Mouse (Mus musculus) CH12.LX (cell line): ENCODE measurements at regions not wholly inside any gene's neighbourhood (a gene's known extent, or its start where the extent isn't known, plus 50 kb on each side); places are given as distances from the start of the nearest gene placed in this dataset.

Experiments used
- DNase-seq: peaks from one replicate; pipeline ENCODE4 v3.0.0-alpha.2; 2013; ENCODE audit errors: extremely low read depth
- H3K27ac ChIP-seq: 2 replicates; pipeline ENCODE4 v1.5.1; 2012; ENCODE audit warnings: low read depth, mild to moderate bottlenecking, control low read depth, moderate library complexity; ENCODE audit not compliant: insufficient read depth
- H3K27me3 ChIP-seq: replicated peaks from 2 replicates; pipeline ENCODE3; 2012; ENCODE audit warnings: inconsistent platforms
- H3K36me3 ChIP-seq, 2 experiments: replicated peaks in 1 of 2; 2 replicates each; pipeline versions ENCODE3 to v1.6.1; 2012; ENCODE audit warnings: inconsistent platforms in 1 of 2, low read length in 1 of 2, mild to moderate bottlenecking in 1 of 2, mixed read lengths in 1 of 2, moderate library complexity in 1 of 2; ENCODE audit not compliant: control insufficient read depth in 1 of 2, insufficient read depth in 1 of 2
- H3K4me1 ChIP-seq, 2 experiments: 2 replicates each; pipeline ENCODE4 v1.6.1; 2012; ENCODE audit warnings: inconsistent platforms in 1 of 2, moderate library complexity in 1 of 2; ENCODE audit not compliant: insufficient read depth in 2 of 2, control insufficient read depth in 1 of 2
- H3K4me2 ChIP-seq: 2 replicates; pipeline ENCODE4 v1.6.1; 2012; ENCODE audit warnings: low read depth, mild to moderate bottlenecking, control low read depth; ENCODE audit not compliant: poor library complexity, insufficient read depth, severe bottlenecking
- H3K4me3 ChIP-seq, 3 experiments: fragments of 150-350 bp in 1 of 3; sonication (generic) in 1 of 3; replicated peaks in 1 of 3; 2 replicates each; pipeline versions ENCODE3 to v1.5.1; 2011 to 2012; ENCODE audit warnings: low read depth in 2 of 3, low read length in 2 of 3, mild to moderate bottlenecking in 2 of 3, moderate library complexity in 2 of 3, control low read depth in 1 of 3, improper control_type of control experiment in 1 of 3, inconsistent platforms in 1 of 3, mixed read lengths in 1 of 3; ENCODE audit not compliant: poor library complexity in 1 of 3
- H3K79me2 ChIP-seq: replicated peaks from 2 replicates; pipeline ENCODE4 v1.6.1; 2012; ENCODE audit warnings: mild to moderate bottlenecking, moderate library complexity; ENCODE audit not compliant: control insufficient read depth, poor library complexity, insufficient read depth, severe bottlenecking; ENCODE audit errors: extremely low read depth
- H3K9ac ChIP-seq: 2 replicates; pipeline ENCODE4 v1.6.1; 2012; ENCODE audit warnings: low read depth, mild to moderate bottlenecking, control low read depth, moderate library complexity; ENCODE audit not compliant: insufficient read depth
- H3K9me3 ChIP-seq: replicated peaks from 2 replicates; pipeline ENCODE3; 2012; ENCODE audit warnings: low read length, inconsistent platforms, mixed read lengths
- CHD1 ChIP-seq: IDR thresholded peaks from 2 replicates; pipeline ENCODE4 v1.6.1; 2012; ENCODE audit warnings: low read depth, low read length, improper control_type of control experiment, inconsistent platforms
- CTCF ChIP-seq, 2 experiments: IDR thresholded peaks in 1 of 2; conservative IDR thresholded peaks in 1 of 2; 2 replicates each; pipeline ENCODE4 v1.5.1; 2011 to 2012; ENCODE audit warnings: low read depth in 2 of 2, low read length in 2 of 2, improper control_type of control experiment in 1 of 2, inconsistent platforms in 1 of 2, mild to moderate bottlenecking in 1 of 2, moderate library complexity in 1 of 2
- E2F4 ChIP-seq: IDR thresholded peaks from 2 replicates; pipeline ENCODE4 v1.6.1; 2011; ENCODE audit warnings: low read depth, low read length, improper control_type of control experiment; ENCODE audit not compliant: insufficient replicate concordance
- ELF1 ChIP-seq: IDR thresholded peaks from 2 replicates; pipeline ENCODE4 v1.6.1; 2014; ENCODE audit warnings: low read depth, mild to moderate bottlenecking, inconsistent platforms, low read length, improper control_type of control experiment
- ETS1 ChIP-seq: conservative IDR thresholded peaks from 2 replicates; pipeline ENCODE4 v1.6.1; 2012; ENCODE audit warnings: low read depth, mild to moderate bottlenecking, inconsistent platforms, low read length, improper control_type of control experiment, moderate library complexity
- GABPA ChIP-seq: IDR thresholded peaks from 2 replicates; pipeline ENCODE4 v1.6.1; 2012; ENCODE audit warnings: low read depth, low read length, improper control_type of control experiment, inconsistent platforms; ENCODE audit not compliant: insufficient replicate concordance
- HCFC1 ChIP-seq: IDR thresholded peaks from 2 replicates; pipeline ENCODE4 v1.6.1; 2012; ENCODE audit warnings: low read depth, mild to moderate bottlenecking, inconsistent platforms, low read length, improper control_type of control experiment
- JUN ChIP-seq: IDR thresholded peaks from 2 replicates; pipeline ENCODE4 v1.6.1; 2011; ENCODE audit warnings: low read depth, mild to moderate bottlenecking, low read length, improper control_type of control experiment, moderate library complexity; ENCODE audit not compliant: insufficient read depth
- JUND ChIP-seq: conservative IDR thresholded peaks from 2 replicates; pipeline ENCODE4 v1.6.1; 2011; ENCODE audit warnings: low read depth, low read length, improper control_type of control experiment
- MAFK ChIP-seq: IDR thresholded peaks from 2 replicates; pipeline ENCODE4 v1.6.1; 2011; ENCODE audit warnings: low read length, improper control_type of control experiment; ENCODE audit not compliant: insufficient replicate concordance
- MAZ ChIP-seq: IDR thresholded peaks from 2 replicates; pipeline ENCODE4 v1.6.1; 2012; ENCODE audit warnings: low read depth, mild to moderate bottlenecking, inconsistent platforms, low read length, improper control_type of control experiment, moderate library complexity
- PAX5 ChIP-seq: IDR thresholded peaks from 2 replicates; pipeline ENCODE4 v1.6.1; 2012; ENCODE audit warnings: low read length, inconsistent platforms, mixed read lengths
- RCOR1 ChIP-seq: conservative IDR thresholded peaks from 2 replicates; pipeline ENCODE4 v1.6.1; 2012; ENCODE audit warnings: low read depth, mild to moderate bottlenecking, inconsistent platforms, low read length, improper control_type of control experiment
- TBP ChIP-seq: conservative IDR thresholded peaks from 2 replicates; pipeline ENCODE4 v1.6.1; 2011; ENCODE audit warnings: low read depth, low read length, improper control_type of control experiment
- UBTF ChIP-seq: IDR thresholded peaks from 2 replicates; pipeline ENCODE4 v1.6.1; 2012; ENCODE audit warnings: low read depth, mild to moderate bottlenecking, inconsistent platforms, low read length, improper control_type of control experiment, moderate library complexity
- USF2 ChIP-seq: conservative IDR thresholded peaks from 2 replicates; pipeline ENCODE4 v1.6.1; 2011; ENCODE audit warnings: low read depth, low read length, improper control_type of control experiment
- ZKSCAN1 ChIP-seq: IDR thresholded peaks from 2 replicates; pipeline ENCODE4 v1.6.1; 2012; ENCODE audit warnings: low read depth, inconsistent platforms, low read length, improper control_type of control experiment, borderline replicate concordance
- ZNF384 ChIP-seq: IDR thresholded peaks from 2 replicates; pipeline ENCODE4 v1.6.1; 2012; ENCODE audit warnings: low read depth, low read length, improper control_type of control experiment, inconsistent platforms
- dilution Hi-C: fragments of 300-500 bp; cut with MboI; formaldehyde crosslinking; loops from 2 replicates; pipeline ENCODE4 v1.14.3; 2020; ENCODE audit warnings: low sequenced_read_pairs; ENCODE audit not compliant: extremely low pct_unique_long_range_greater_than_20kb, extremely low pct_ligation_motif_present
- in situ Hi-C: fragments of 300-500 bp; cut with MboI; formaldehyde crosslinking; loops from 3 replicates; pipeline ENCODE4 v1.14.3; 2019; ENCODE audit warnings: low sequenced_read_pairs, low pct_ligation_motif_present, low pct_unique_long_range_greater_than_20kb, mixed read lengths

- TF ChIP-seq MAZ (no peak), E2F4 (no peak), CHD1 (no peak), GABPA (no peak)
- no peaks in the 10 kb centered on the region for H3K79me2 ChIP-seq
- in situ Hi-C loops (no loop called here), dilution Hi-C loops (no loop called here)
- H3K9me3 ChIP-seq = no peaks in the 10 kb centered on the region
- H3K4me3 ChIP-seq = no peak overlapping the region
- H3K4me1 ChIP-seq = no peaks in the 10 kb centered on the region
- H3K9ac ChIP-seq = no peak overlapping the region
- no peaks in the 10 kb centered on the region for H3K27me3 ChIP-seq
- H3K4me2 ChIP-seq = no peak overlapping the region
- DNase-seq = no peak
- no peak overlapping the region for H3K27ac ChIP-seq
- H3K36me3 ChIP-seq = no peaks in the 10 kb centered on the region
Measured at GRCm38 (mm10) chr5:54225031-54225430, 226.7 kb downstream of the Stim2 start.

- Histone ChIP-seq H3K9ac (no peak overlapping the region), H3K79me2 (no peaks in the 10 kb centered on the region), H3K36me3 (no peaks in the 10 kb centered on the region), H3K9me3 (no peaks in the 10 kb centered on the region), H3K27ac (no peak overlapping the region), H3K4me2 (no peak overlapping the region), H3K4me3 (no peak overlapping the region), H3K4me1 (no peaks in the 10 kb centered on the region), H3K27me3 (no peaks in the 10 kb centered on the region)
- dilution Hi-C loops (no loop called here), in situ Hi-C loops (no loop called here)
- DNase-seq = no peak
- no peak for TF ChIP-seq UBTF
- no peak for TF ChIP-seq ZNF384
- no peak for TF ChIP-seq CTCF (conservative IDR thresholded peaks at IDR 0.05 in 1 of 2, IDR thresholded peaks at IDR 0.05 in 1 of 2; ENCODE audit: low read depth in 2 of 2, low read length in 2 of 2)
- TF ChIP-seq JUN = no peak
- TF ChIP-seq MAZ = no peak
- no peak for TF ChIP-seq JUND
- no peak for TF ChIP-seq MAFK
- TF ChIP-seq ZKSCAN1 = no peak
- TF ChIP-seq ETS1 = no peak
- no peak for TF ChIP-seq RCOR1
- TF ChIP-seq USF2 = no peak
- TF ChIP-seq TBP = no peak
- TF ChIP-seq ELF1 = no peak
- no peak for TF ChIP-seq HCFC1
- no peak for TF ChIP-seq GABPA
- TF ChIP-seq PAX5 = no peak
Measured at GRCm38 (mm10) chr5:54234580-54234979, 236.3 kb downstream of the Stim2 start.
